Mouse (Mus musculus) adrenal gland, postnatal 4 days (tissue): ENCODE measurements around the gene Rdh16f2. TPM values are rescaled to one million over a fixed set of nuclear protein-coding genes. Genes with fewer than 3 reads are reported as not detected.
"Not testable (repeated sequence)": the region's sequence is repeated elsewhere in the genome, so short reads cannot be mapped to it uniquely, and the experiment has no call there.

Source experiments
- DNase-seq, 2 experiments: peaks; one replicate each; pipeline ENCODE4 v3.0.0; 2021 to 2022; ENCODE audit warnings: low spot score in 2 of 2, mixed read lengths in 2 of 2
- long read RNA-seq, 2 experiments: library from polyadenylated mRNA; stranded (forward); transcript quantifications; one replicate each; pipeline ENCODE4 v2.0.0; 2021
- total RNA-seq, 2 experiments: library from RNA; stranded (reverse); gene quantifications; 2 replicates each; pipeline ENCODE4 v1.2.3; 2021

The Rdh16f2 gene
- under 1 TPM; 0.82 to 0.90 TPM for total RNA-seq
- long read RNA-seq, experiment 1: 0 reads
- long read RNA-seq, experiment 2, partial matches to known transcripts: 0 of 1 reads
- long read RNA-seq, experiment 2, other reads (novel, unspliced or antisense): 1 of 1 reads

- DNase-seq: no peak
These were observed at the start of gene Rdh16f2 for GRCm38 (mm10) chr10:127866232-127866631. Gene Rdh16f2, plus strand, starts transcription at chr10:127866474.

- not testable (repeated sequence) for DNase-seq
These were observed 48.9 kb upstream of the Rdh16f2 start for GRCm38 (mm10) chr10:127817268-127817910.

- DNase-seq: not testable (repeated sequence)
These were observed 44.5 kb upstream of the Rdh16f2 start for GRCm38 (mm10) chr10:127821806-127822205.

- no peak for DNase-seq
These were observed 40.9 kb upstream of the Rdh16f2 start for GRCm38 (mm10) chr10:127825386-127825785.

- no peak for DNase-seq
These were observed 37.2 kb upstream of the Rdh16f2 start for GRCm38 (mm10) chr10:127829121-127829520.

GRCm38 (mm10) chr10:127834186-127834585, 32.1 kb upstream of the Rdh16f2 start:
- not testable (repeated sequence) for DNase-seq

- no peak for DNase-seq
These were observed 31.0 kb upstream of the Rdh16f2 start for GRCm38 (mm10) chr10:127835292-127835691.

GRCm38 (mm10) chr10:127837793-127838192, 28.5 kb upstream of the Rdh16f2 start:
- not testable (repeated sequence) for DNase-seq

GRCm38 (mm10) chr10:127838539-127838938, 27.7 kb upstream of the Rdh16f2 start:
- no peak for DNase-seq

GRCm38 (mm10) chr10:127840776-127841175, 25.5 kb upstream of the Rdh16f2 start:
- DNase-seq: no peak

GRCm38 (mm10) chr10:127845945-127846344, 20.3 kb upstream of the Rdh16f2 start:
- not testable (repeated sequence) for DNase-seq

- DNase-seq: no peak
These were observed 18.2 kb upstream of the Rdh16f2 start for GRCm38 (mm10) chr10:127848089-127848488.

- DNase-seq: no peak
These were observed 16.6 kb upstream of the Rdh16f2 start, which contains the start of gene Rdh19 for GRCm38 (mm10) chr10:127849628-127850027. Gene Rdh19, plus strand, starts transcription at chr10:127849928.

- DNase-seq: no peak
These were observed 9.9 kb upstream of the Rdh16f2 start for GRCm38 (mm10) chr10:127856376-127856775.

GRCm38 (mm10) chr10:127864931-127865330, 1.3 kb upstream of the Rdh16f2 start:
- no peak for DNase-seq

GRCm38 (mm10) chr10:127872484-127872883, 6.2 kb downstream of the Rdh16f2 start:
- DNase-seq: no peak

GRCm38 (mm10) chr10:127877681-127878080, 11.4 kb downstream of the Rdh16f2 start:
- no peak for DNase-seq

- no peak for DNase-seq
These were observed 12.2 kb downstream of the Rdh16f2 start for GRCm38 (mm10) chr10:127878262-127879057.

GRCm38 (mm10) chr10:127879155-127879688, 12.9 kb downstream of the Rdh16f2 start:
- no peak for DNase-seq

GRCm38 (mm10) chr10:127881041-127881440, 14.8 kb downstream of the Rdh16f2 start:
- no peak for DNase-seq

- DNase-seq: no peak
These were observed 20.3 kb downstream of the Rdh16f2 start for GRCm38 (mm10) chr10:127886551-127886950.

GRCm38 (mm10) chr10:127886971-127887370, 20.7 kb downstream of the Rdh16f2 start:
- no peak for DNase-seq
